Mouse (Mus musculus) cerebellum, adult 11 months (tissue): Measurements from ENCODE around the gene Spsb1.

ENCODE experiments used
- DNase-seq: peaks from one replicate; pipeline ENCODE4 v3.0.0; 2022

Gene Spsb1

GRCm38 (mm10) chr4:149853698-149854284 lies 101.1 kb downstream of the Spsb1 start:
- DNase-seq: no peak

DNA sequence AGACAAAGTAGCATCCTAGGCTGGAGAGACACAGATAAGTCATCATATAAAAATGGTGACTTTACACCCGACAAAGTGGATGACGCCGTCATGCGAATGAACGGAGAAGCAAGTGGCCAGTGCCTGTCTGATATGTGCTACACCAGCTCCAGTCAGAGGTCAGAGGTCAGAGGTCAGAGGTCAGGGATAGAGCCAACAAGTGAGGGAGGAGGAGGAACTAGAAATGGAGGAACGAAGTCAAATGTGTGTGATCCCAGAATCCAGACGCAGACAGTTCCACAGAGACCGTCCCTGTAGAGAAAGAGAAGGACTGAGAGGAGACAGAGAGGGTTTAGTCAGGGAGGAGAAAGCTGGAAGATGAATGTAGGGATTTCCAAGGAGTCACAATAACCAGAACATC lies 103.3 kb downstream of the Spsb1 start:
- DNase-seq: no peak

DNA sequence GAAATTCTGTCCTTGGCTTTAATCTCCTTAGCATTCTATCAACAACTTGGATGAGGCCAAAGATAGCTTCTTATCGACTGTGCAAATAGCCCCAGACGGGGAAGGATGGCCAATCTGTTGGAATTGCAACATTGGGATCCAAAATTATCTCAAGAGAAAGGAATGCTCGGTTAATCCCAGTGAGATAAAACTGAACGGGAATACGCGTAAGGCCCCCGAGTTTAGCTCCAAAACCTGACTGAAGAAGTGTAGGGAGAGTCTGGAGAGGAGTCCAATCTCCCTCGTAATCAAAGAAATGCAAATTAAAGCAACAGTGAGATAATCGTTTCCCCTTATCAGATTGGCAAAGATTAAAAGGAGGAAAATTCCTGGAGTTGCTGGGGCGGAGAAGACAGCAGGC lies 104.2 kb downstream of the Spsb1 start:
- DNase-seq: no peak

DNA sequence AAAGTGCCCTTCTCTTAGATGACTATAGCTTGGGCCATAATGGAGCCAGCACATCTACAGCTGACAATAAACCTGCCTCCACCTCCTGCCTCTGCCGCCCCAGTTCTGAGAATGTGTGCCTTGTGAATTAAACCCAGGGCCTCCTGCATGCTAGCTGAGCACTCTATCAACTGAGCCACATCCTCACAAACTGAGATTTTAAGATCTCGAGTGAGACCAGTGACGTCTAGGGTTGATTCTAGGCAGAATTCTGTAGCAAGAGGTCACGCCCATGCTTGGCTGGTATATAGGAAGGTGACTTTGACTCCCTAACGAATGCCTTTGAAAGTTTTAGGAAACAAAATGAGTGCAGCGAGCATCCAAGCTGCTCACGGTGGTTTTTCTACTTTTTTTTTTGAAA lies 104.8 kb downstream of the Spsb1 start:
- DNase-seq: no peak

GRCm38 (mm10) chr4:149849035-149849434 lies 105.8 kb downstream of the Spsb1 start:
- DNase-seq: no peak

DNA sequence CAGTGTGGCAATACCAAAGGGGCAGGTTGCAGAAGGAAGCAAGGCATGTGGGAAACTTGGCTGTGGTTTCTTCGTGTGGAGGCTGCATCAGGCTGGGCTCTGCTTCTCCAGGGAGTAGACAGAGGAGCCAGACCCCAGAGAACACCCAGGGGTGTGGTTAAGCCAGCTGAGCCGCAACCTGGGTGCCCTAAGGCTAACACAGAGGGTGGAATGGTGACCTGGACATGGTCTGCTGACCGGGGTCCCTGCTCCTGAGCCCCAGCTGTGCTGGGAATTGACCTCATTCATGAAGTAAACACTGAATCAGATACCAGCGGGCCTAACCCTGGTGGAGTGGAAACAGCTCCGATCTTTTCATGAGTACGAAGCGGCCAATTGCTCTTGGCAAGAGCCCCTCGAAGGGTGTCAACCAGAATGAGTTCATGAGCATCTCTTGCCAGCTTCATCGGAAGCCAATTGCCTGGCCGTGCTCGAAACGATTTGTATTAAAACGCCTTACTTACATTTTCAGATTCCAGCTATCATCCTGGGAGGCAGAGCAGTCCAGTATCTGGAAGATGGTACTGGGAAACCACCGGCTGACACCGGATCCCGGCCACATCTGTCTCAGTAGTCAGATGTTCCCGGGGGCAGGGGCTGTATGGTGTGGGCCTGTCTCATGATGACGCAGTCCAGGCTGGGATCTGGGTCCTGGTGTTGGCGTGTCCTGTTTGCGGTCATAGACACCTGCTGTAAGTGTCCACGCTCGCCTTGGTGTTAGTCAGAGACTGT lies 107.8 kb downstream of the Spsb1 start:
- no peak for DNase-seq
